Mouse (Mus musculus): ENCODE data around the gene Ldoc1. TPM values are rescaled to one million over a fixed set of nuclear protein-coding genes. Genes with fewer than 3 reads are reported as not detected.

Ldoc1 gene
- total RNA-seq, 1 experiment, result 4.8 TPM

GRCm38 (mm10) chrX:61727516-61728310 is 18.4 kb downstream of the Ldoc1 start:
- Histone ChIP-seq H3K9ac (ENCODE audit: insufficient read depth, low read depth, low read length, poor library complexity, severe bottlenecking) (no peak overlapping the region), H3K36me3 (ENCODE audit: control insufficient read depth, insufficient read depth, low read length, poor library complexity, severe bottlenecking) (no peaks in the 10 kb centered on the region; the same call in 1 of the 2 replicates), H3K27ac (ENCODE audit: insufficient read depth, low read depth, low read length, poor library complexity, severe bottlenecking) (peak overlapping the region; percentile 66; the same call in 1 of the 2 replicates), H3K9me3 (ENCODE audit: control insufficient read depth, insufficient read depth, low read depth, low read length) (no peaks in the 10 kb centered on the region), H3K4me1 (ENCODE audit: control insufficient read depth in 2 of 2, insufficient read depth in 2 of 2, low read length in 2 of 2, poor library complexity in 1 of 2) (peaks cover 0 to 2% of the 10 kb centered on the region in 2 experiments; a peak in 1 of 4 replicates), H3K4me3 (ENCODE audit: insufficient read depth in 1 of 2, low read depth in 1 of 2, low read length in 2 of 2, poor library complexity in 1 of 2, severe bottlenecking in 1 of 2) (no peak overlapping the region)
- in situ Hi-C loops (cut with MboI; ENCODE audit: low sequenced_read_pairs in 2 of 2, unreplicated experiment in 2 of 2), result no loop called here
- peak; percentile 20 for DNase-seq (ENCODE audit: low read depth, low spot score)
- TF ChIP-seq CHD2 (IDR thresholded peaks at IDR 0.05; ENCODE audit: low read depth, low read length), result no peak
- TF ChIP-seq ZC3H11A (IDR thresholded peaks at IDR 0.05; ENCODE audit: borderline replicate concordance, low read depth, low read length), result no peak
- no peak for TF ChIP-seq MAFK (IDR thresholded peaks at IDR 0.05; ENCODE audit: insufficient read depth, low read depth, low read length)
- no peak for TF ChIP-seq ZNF384 (IDR thresholded peaks at IDR 0.05; ENCODE audit: low read depth, low read length)
- TF ChIP-seq HCFC1 (IDR thresholded peaks at IDR 0.05; ENCODE audit: borderline replicate concordance, insufficient read depth, low read length), result no peak
